ENCODE assay signal across 25 mouse cellular contexts in genomic region chr10:127208921-127209320, GRCm38 (mm10). TPM values are rescaled to one million over a fixed set of nuclear protein-coding genes. Genes with fewer than 3 reads are reported as not detected.
DNase-seq lines count a peak whose midpoint lies in the region; ATAC-seq and TF ChIP-seq lines count a peak whose summit lies in the region.
"Had no signal": no experiment of that assay in that cellular context is flagged by ENCODE, and none has a peak within 500 bp of the region (broad histone marks: within the 10 kb centered on the region; RNA-seq: fewer than 3 reads in every experiment).

No protein-coding gene starts in this region.

- 89% methylated on average over 4 of the region's 4 CpGs for WGBS in hindbrain, embryonic 13.5 days
- 87% methylated on average over 4 of the region's 4 CpGs for WGBS in hindbrain, embryonic 12.5 days
- 86% methylated on average over 4 of the region's 4 CpGs for WGBS in midbrain, embryonic 13.5 days
- 86% methylated on average over 4 of the region's 4 CpGs for WGBS in midbrain, postnatal 0 days
- WGBS in liver, embryonic 13.5 days (ENCODE audit: insufficient replicate concordance) = 74% methylated on average over 4 of the region's 4 CpGs
- 41% methylated on average over 4 of the region's 4 CpGs for WGBS in olfactory bulb, adult 2 months

- no peaks in the 10 kb centered on the region for H3K9me3 ChIP-seq in hindbrain, embryonic 13.5 days
- H3K9me3 ChIP-seq in hindbrain, embryonic 12.5 days (replicated peaks) = no peaks in the 10 kb centered on the region
- no peaks in the 10 kb centered on the region for H3K9me3 ChIP-seq in midbrain, embryonic 13.5 days
- no peaks in the 10 kb centered on the region for H3K9me3 ChIP-seq in midbrain, postnatal 0 days (ENCODE audit: low read length)
- H3K9me3 ChIP-seq in liver, embryonic 13.5 days (replicated peaks) = no peaks in the 10 kb centered on the region
- H3K9me3 ChIP-seq: embryonic facial prominence, embryonic 12.5 days; forebrain, embryonic 13.5 days; hindbrain, embryonic 10.5 days; limb, embryonic 12.5 days had no signal

- no peak for TF ChIP-seq POLR2A in olfactory bulb, adult 2 months (IDR thresholded peaks at IDR 0.05; ENCODE audit: insufficient read depth, low read depth, low read length)

- no peak for DNase-seq in midbrain, postnatal 0 days (ENCODE audit: low spot score)
- no peak for DNase-seq in liver, embryonic 13.5 days
- no peak for DNase-seq in kidney, adult 18-20 months
- DNase-seq: adrenal gland, adult 8-10 months; cerebellum, adult 18-20 months; cerebellum, postnatal 14 days; gastrocnemius, postnatal 14 days; heart, adult 18-20 months; kidney, adult 8-10 months; kidney, postnatal 10 days; lung, adult 2 months; lung, postnatal 14 days had no signal

- no peak overlapping the region for H3K4me2 ChIP-seq in hindbrain, embryonic 13.5 days
- H3K4me2 ChIP-seq in hindbrain, embryonic 12.5 days (replicated peaks) = no peak overlapping the region
- no peak overlapping the region for H3K4me2 ChIP-seq in midbrain, embryonic 13.5 days (replicated peaks)
- no peak overlapping the region for H3K4me2 ChIP-seq in midbrain, postnatal 0 days (ENCODE audit: low read depth, low read length, poor library complexity, severe bottlenecking)
- peak overlapping the region; percentile 95 for H3K4me2 ChIP-seq in liver, embryonic 13.5 days
- H3K4me2 ChIP-seq: embryonic facial prominence, embryonic 12.5 days; forebrain, embryonic 13.5 days; limb, embryonic 12.5 days; midbrain, embryonic 11.5 days had no signal

- 0 out of 2 replicates have a peak overlapping the region, but pooled peaks have one; percentile 8 for H3K9ac ChIP-seq in hindbrain, embryonic 13.5 days
- no peak overlapping the region for H3K9ac ChIP-seq in hindbrain, embryonic 12.5 days
- 0 out of 2 replicates have a peak overlapping the region, but pooled peaks have one; percentile 32 for H3K9ac ChIP-seq in midbrain, embryonic 13.5 days (replicated peaks)
- no peak overlapping the region for H3K9ac ChIP-seq in midbrain, postnatal 0 days (replicated peaks; ENCODE audit: low read length, poor library complexity, severe bottlenecking)
- peak overlapping the region; percentile 93 for H3K9ac ChIP-seq in liver, embryonic 13.5 days
- H3K9ac ChIP-seq: embryonic facial prominence, embryonic 12.5 days; forebrain, embryonic 13.5 days; limb, embryonic 12.5 days had no signal

- H3K27me3 ChIP-seq in hindbrain, embryonic 13.5 days = no peaks in the 10 kb centered on the region
- no peaks in the 10 kb centered on the region; the same call in 1 of the 2 replicates for H3K27me3 ChIP-seq in hindbrain, embryonic 12.5 days
- no peaks in the 10 kb centered on the region for H3K27me3 ChIP-seq in midbrain, embryonic 13.5 days
- H3K27me3 ChIP-seq in midbrain, postnatal 0 days (ENCODE audit: insufficient read depth, low read length) = no peaks in the 10 kb centered on the region
- no peaks in the 10 kb centered on the region for H3K27me3 ChIP-seq in liver, embryonic 13.5 days
- H3K27me3 ChIP-seq: embryonic facial prominence, embryonic 12.5 days; forebrain, embryonic 13.5 days; limb, embryonic 12.5 days had no signal

- no peak overlapping the region for H3K4me3 ChIP-seq in hindbrain, embryonic 13.5 days
- no peak overlapping the region for H3K4me3 ChIP-seq in hindbrain, embryonic 12.5 days
- H3K4me3 ChIP-seq in midbrain, embryonic 13.5 days (replicated peaks) = no peak overlapping the region
- no peak overlapping the region for H3K4me3 ChIP-seq in midbrain, postnatal 0 days (ENCODE audit: low read depth, low read length)
- peak overlapping the region; percentile 89 for H3K4me3 ChIP-seq in liver, embryonic 13.5 days (replicated peaks)
- no peak overlapping the region for H3K4me3 ChIP-seq in olfactory bulb, adult 2 months (ENCODE audit: insufficient read depth, low read depth, low read length)
- H3K4me3 ChIP-seq: embryonic facial prominence, embryonic 12.5 days; forebrain, embryonic 13.5 days; hindbrain, embryonic 10.5 days; limb, embryonic 12.5 days had no signal

- no peak for ATAC-seq in hindbrain, embryonic 13.5 days (ENCODE audit: low FRiP score)
- no peak for ATAC-seq in hindbrain, embryonic 12.5 days (ENCODE audit: low FRiP score)
- ATAC-seq in midbrain, embryonic 13.5 days = no peak
- ATAC-seq in midbrain, postnatal 0 days (ENCODE audit: low FRiP score) = no peak
- no peak for ATAC-seq in liver, embryonic 13.5 days (ENCODE audit: low read depth)
- ATAC-seq: activated CD4-positive, CD25-positive, alpha-beta regulatory T cell, adult 4 months; forebrain, embryonic 13.5 days; inflammation-experienced regulatory T-cells, adult 6 months had no signal

- H3K4me1 ChIP-seq in hindbrain, embryonic 13.5 days (replicated peaks) = peaks cover 22% of the 10 kb centered on the region
- H3K4me1 ChIP-seq in hindbrain, embryonic 12.5 days = peaks cover 13% of the 10 kb centered on the region
- peaks cover 15% of the 10 kb centered on the region for H3K4me1 ChIP-seq in midbrain, embryonic 13.5 days (replicated peaks)
- H3K4me1 ChIP-seq in midbrain, postnatal 0 days (ENCODE audit: insufficient read depth, low read length) = peaks cover 9% of the 10 kb centered on the region
- H3K4me1 ChIP-seq in liver, embryonic 13.5 days (replicated peaks) = peaks cover 77% of the 10 kb centered on the region
- peaks cover 22% of the 10 kb centered on the region for H3K4me1 ChIP-seq in olfactory bulb, adult 2 months (ENCODE audit: control insufficient read depth, insufficient read depth, low read length)

- H3K27ac ChIP-seq in hindbrain, embryonic 13.5 days = no peak overlapping the region
- no peak overlapping the region for H3K27ac ChIP-seq in hindbrain, embryonic 12.5 days
- H3K27ac ChIP-seq in midbrain, embryonic 13.5 days = no peak overlapping the region
- no peak overlapping the region for H3K27ac ChIP-seq in midbrain, postnatal 0 days (ENCODE audit: low read depth, low read length)
- H3K27ac ChIP-seq in liver, embryonic 13.5 days = peak overlapping the region; percentile 100
- peak overlapping the region; percentile 91 for H3K27ac ChIP-seq in olfactory bulb, adult 2 months (ENCODE audit: insufficient read depth, low read depth, low read length)
- H3K27ac ChIP-seq: embryonic facial prominence, embryonic 12.5 days; forebrain, embryonic 13.5 days; hindbrain, embryonic 10.5 days; limb, embryonic 12.5 days; stomach, postnatal 0 days had no signal

- H3K36me3 ChIP-seq in hindbrain, embryonic 13.5 days = peaks cover 44% of the 10 kb centered on the region
- H3K36me3 ChIP-seq in hindbrain, embryonic 12.5 days = peaks cover 42% of the 10 kb centered on the region
- peaks cover 46% of the 10 kb centered on the region for H3K36me3 ChIP-seq in midbrain, embryonic 13.5 days
- peaks cover 30% of the 10 kb centered on the region for H3K36me3 ChIP-seq in midbrain, postnatal 0 days (ENCODE audit: insufficient read depth, low read length)
- peaks cover 51% of the 10 kb centered on the region for H3K36me3 ChIP-seq in liver, embryonic 13.5 days

- TF ChIP-seq CTCF in midbrain, postnatal 0 days (IDR thresholded peaks at IDR 0.05) = no peak
- TF ChIP-seq CTCF in olfactory bulb, adult 2 months (IDR thresholded peaks at IDR 0.05; ENCODE audit: insufficient read depth, low read depth, low read length) = no peak

RNA-seq across cellular contexts. Expression of gene Pip4k2c, which starts 2.5 kb away (rescaled TPM):
- polyA plus RNA-seq in hindbrain, embryonic 13.5 days (2015; fragmentation: Nextera tagmentation; extraction: Ambion mirVana) = 20.0 and 22.1 TPM in 2 replicates
- polyA plus RNA-seq in hindbrain, embryonic 12.5 days (2016; fragmentation: Nextera tagmentation; extraction: Ambion mirVana) = 23.2 and 24.9 TPM in 2 replicates
- 16.9 and 17.3 TPM in 2 replicates for polyA plus RNA-seq in midbrain, embryonic 13.5 days (2015; fragmentation: Nextera tagmentation; extraction: Ambion mirVana)
- total RNA-seq in midbrain, postnatal 0 days (2014; rRNA removed) = 17.0 and 18.3 TPM in 2 replicates
- polyA plus RNA-seq in midbrain, postnatal 0 days (2015; fragmentation: Nextera tagmentation; extraction: Ambion mirVana) = 14.5 and 15.1 TPM in 2 replicates
- 39.8 and 45.8 TPM in 2 replicates for polyA plus RNA-seq in liver, embryonic 13.5 days (2015; fragmentation: Nextera tagmentation; extraction: Ambion mirVana)
- polyA plus RNA-seq in olfactory bulb, adult 2 months (2012; ENCODE audit: insufficient read depth, insufficient read length, low replicate concordance, missing spikeins) = 102 TPM in 1 of 2 replicates, not detected in the other

RNA-seq across cellular contexts. Expression of gene Dtx3, which starts 13.4 kb away (rescaled TPM):
- 211 and 221 TPM in 2 replicates for polyA plus RNA-seq in hindbrain, embryonic 13.5 days (2015; fragmentation: Nextera tagmentation; extraction: Ambion mirVana)
- 199 and 203 TPM in 2 replicates for polyA plus RNA-seq in hindbrain, embryonic 12.5 days (2016; fragmentation: Nextera tagmentation; extraction: Ambion mirVana)
- 195 and 234 TPM in 2 replicates for polyA plus RNA-seq in midbrain, embryonic 13.5 days (2015; fragmentation: Nextera tagmentation; extraction: Ambion mirVana)
- total RNA-seq in midbrain, postnatal 0 days (2014; rRNA removed) = 258 and 275 TPM in 2 replicates
- polyA plus RNA-seq in midbrain, postnatal 0 days (2015; fragmentation: Nextera tagmentation; extraction: Ambion mirVana) = 205 and 217 TPM in 2 replicates
- polyA plus RNA-seq in liver, embryonic 13.5 days (2015; fragmentation: Nextera tagmentation; extraction: Ambion mirVana) = 16.8 and 19.3 TPM in 2 replicates
- polyA plus RNA-seq in olfactory bulb, adult 2 months (2012; ENCODE audit: insufficient read depth, insufficient read length, low replicate concordance, missing spikeins) = 159 TPM in 1 of 2 replicates, not detected in the other

RNA-seq across cellular contexts. Expression of gene Arhgef25, which starts 19.0 kb away (rescaled TPM):
- 28.4 and 30.7 TPM in 2 replicates for polyA plus RNA-seq in hindbrain, embryonic 13.5 days (2015; fragmentation: Nextera tagmentation; extraction: Ambion mirVana)
- 52.2 and 61.4 TPM in 2 replicates for polyA plus RNA-seq in hindbrain, embryonic 12.5 days (2016; fragmentation: Nextera tagmentation; extraction: Ambion mirVana)
- 20.2 and 24.5 TPM in 2 replicates for polyA plus RNA-seq in midbrain, embryonic 13.5 days (2015; fragmentation: Nextera tagmentation; extraction: Ambion mirVana)
- total RNA-seq in midbrain, postnatal 0 days (2014; rRNA removed) = 47.6 and 48.8 TPM in 2 replicates
- polyA plus RNA-seq in midbrain, postnatal 0 days (2015; fragmentation: Nextera tagmentation; extraction: Ambion mirVana) = 13.5 and 15.4 TPM in 2 replicates
- 8.1 and 8.2 TPM in 2 replicates for polyA plus RNA-seq in liver, embryonic 13.5 days (2015; fragmentation: Nextera tagmentation; extraction: Ambion mirVana)
- not detected in 2 replicates for polyA plus RNA-seq in olfactory bulb, adult 2 months (2012; ENCODE audit: insufficient read depth, insufficient read length, low replicate concordance, missing spikeins)
- total RNA-seq: monocyte, adult 5-6 weeks had no signal
- polyA plus RNA-seq: activated CD4-positive, CD25-positive, alpha-beta regulatory T cell, adult 4 months had no signal

RNA-seq across cellular contexts. Expression of gene Slc26a10, which starts 28.5 kb away (rescaled TPM):
- 1.0 and 1.1 TPM in 2 replicates for polyA plus RNA-seq in hindbrain, embryonic 13.5 days (2015; fragmentation: Nextera tagmentation; extraction: Ambion mirVana)
- 1.2 and 2.2 TPM in 2 replicates for polyA plus RNA-seq in hindbrain, embryonic 12.5 days (2016; fragmentation: Nextera tagmentation; extraction: Ambion mirVana)
- 0.86 and 1.0 TPM in 2 replicates for polyA plus RNA-seq in midbrain, embryonic 13.5 days (2015; fragmentation: Nextera tagmentation; extraction: Ambion mirVana)
- 0.05 TPM in 2 replicates for total RNA-seq in midbrain, postnatal 0 days (2014; rRNA removed)
- 0.80 TPM in 2 replicates for polyA plus RNA-seq in midbrain, postnatal 0 days (2015; fragmentation: Nextera tagmentation; extraction: Ambion mirVana)
- 1.8 and 2.1 TPM in 2 replicates for polyA plus RNA-seq in liver, embryonic 13.5 days (2015; fragmentation: Nextera tagmentation; extraction: Ambion mirVana)
- polyA plus RNA-seq in olfactory bulb, adult 2 months (2012; ENCODE audit: insufficient read depth, insufficient read length, low replicate concordance, missing spikeins) = not detected in 2 replicates

RNA-seq across cellular contexts. Expression of gene B4galnt1, which starts 43.9 kb away (rescaled TPM):
- polyA plus RNA-seq in hindbrain, embryonic 13.5 days (2015; fragmentation: Nextera tagmentation; extraction: Ambion mirVana) = 40.6 and 42.3 TPM in 2 replicates
- 21.6 and 25.8 TPM in 2 replicates for polyA plus RNA-seq in hindbrain, embryonic 12.5 days (2016; fragmentation: Nextera tagmentation; extraction: Ambion mirVana)
- polyA plus RNA-seq in midbrain, embryonic 13.5 days (2015; fragmentation: Nextera tagmentation; extraction: Ambion mirVana) = 28.8 and 30.2 TPM in 2 replicates
- 126 and 134 TPM in 2 replicates for total RNA-seq in midbrain, postnatal 0 days (2014; rRNA removed)
- polyA plus RNA-seq in midbrain, postnatal 0 days (2015; fragmentation: Nextera tagmentation; extraction: Ambion mirVana) = 86.8 and 88.6 TPM in 2 replicates
- 9.3 and 11.0 TPM in 2 replicates for polyA plus RNA-seq in liver, embryonic 13.5 days (2015; fragmentation: Nextera tagmentation; extraction: Ambion mirVana)
- not detected in 2 replicates for polyA plus RNA-seq in olfactory bulb, adult 2 months (2012; ENCODE audit: insufficient read depth, insufficient read length, low replicate concordance, missing spikeins)

Comparison
In these comparisons a context has a peak if more than half of its experiments do, and no peak if none do; other contexts are left out.
1. H3K9ac ChIP-seq: peak in hindbrain, embryonic 13.5 days (single experiment), midbrain, embryonic 13.5 days (single experiment) and liver, embryonic 13.5 days (single experiment); none in hindbrain, embryonic 12.5 days (single experiment) and midbrain, postnatal 0 days (single experiment).
2. H3K27ac ChIP-seq: peak in liver, embryonic 13.5 days (single experiment) and olfactory bulb, adult 2 months (single experiment); none in hindbrain, embryonic 13.5 days (single experiment), hindbrain, embryonic 12.5 days (single experiment), midbrain, embryonic 13.5 days (single experiment) and midbrain, postnatal 0 days (single experiment).